Mouse (Mus musculus): Measurements from ENCODE around the gene Papln. TPM values are rescaled to one million over a fixed set of nuclear protein-coding genes. Genes with fewer than 3 reads are reported as not detected.
A peak's percentile ranks its signal among the peaks of the same experiment; 100 is the strongest.

Gene Papln
- total and polyA plus RNA-seq, 3 experiments: 4.9 to 8.7 (median 7.5) TPM

- WGBS: 83% methylated on average over 5 of the region's 5 CpGs
- Histone ChIP-seq H3K4me1 (ENCODE audit: control insufficient read depth, insufficient read depth, low read length) (peaks cover 4% of the 10 kb centered on the region), H3K9ac (ENCODE audit: low read depth, low read length) (no peak overlapping the region), H3K4me3 (no peak overlapping the region), H3K36me3 (ENCODE audit: control insufficient read depth, insufficient read depth, low read length) (peaks cover 3% of the 10 kb centered on the region; the same call in 1 of the 2 replicates), H3K27ac (no peak overlapping the region), H3K27me3 (ENCODE audit: control insufficient read depth, insufficient read depth, low read length) (no peaks in the 10 kb centered on the region), H3K79me2 (replicated peaks; ENCODE audit: control insufficient read depth, insufficient read depth, low read length) (no peaks in the 10 kb centered on the region)
- DNase-seq: no peak
- TF ChIP-seq CTCF (IDR thresholded peaks at IDR 0.05) (no peak), POLR2A (IDR thresholded peaks at IDR 0.05; ENCODE audit: insufficient read depth, low read depth, low read length) (no peak), EP300 (IDR thresholded peaks at IDR 0.05; ENCODE audit: insufficient read depth, low read depth, low read length) (no peak)
- intact Hi-C loops (cut with DNase I): no loop called here
Observed at GRCm38 (mm10) chr12:83741722-83742121, 21.7 kb upstream of the Papln start.

GRCm38 (mm10) chr12:83742834-83743233 is 20.6 kb upstream of the Papln start:
- no peaks in the 10 kb centered on the region for H3K27me3 ChIP-seq (ENCODE audit: control insufficient read depth, insufficient read depth, low read length)
- intact Hi-C loops (cut with DNase I): no loop called here
- H3K27ac ChIP-seq: no peak overlapping the region
- no peak for DNase-seq
- H3K36me3 ChIP-seq (ENCODE audit: control insufficient read depth, insufficient read depth, low read length): no peaks in the 10 kb centered on the region
- H3K9ac ChIP-seq (ENCODE audit: low read depth, low read length): no peak overlapping the region
- H3K4me3 ChIP-seq: no peak overlapping the region
- 27% methylated on average over 4 of the region's 4 CpGs for WGBS
- H3K4me1 ChIP-seq (ENCODE audit: control insufficient read depth, insufficient read depth, low read length): no peaks in the 10 kb centered on the region; the same call in 1 of the 2 replicates
- TF ChIP-seq POLR2A (IDR thresholded peaks at IDR 0.05; ENCODE audit: insufficient read depth, low read depth, low read length) (no peak), CTCF (IDR thresholded peaks at IDR 0.05) (no peak), EP300 (IDR thresholded peaks at IDR 0.05; ENCODE audit: insufficient read depth, low read depth, low read length) (no peak)
- no peaks in the 10 kb centered on the region for H3K79me2 ChIP-seq (replicated peaks; ENCODE audit: control insufficient read depth, insufficient read depth, low read length)

GRCm38 (mm10) chr12:83743712-83744111 is 19.7 kb upstream of the Papln start:
- Histone ChIP-seq H3K79me2 (replicated peaks; ENCODE audit: control insufficient read depth, insufficient read depth, low read length) (no peaks in the 10 kb centered on the region), H3K9ac (ENCODE audit: low read depth, low read length) (no peak overlapping the region), H3K36me3 (ENCODE audit: control insufficient read depth, insufficient read depth, low read length) (no peaks in the 10 kb centered on the region), H3K27ac (no peak overlapping the region), H3K4me3 (no peak overlapping the region), H3K4me1 (ENCODE audit: control insufficient read depth, insufficient read depth, low read length) (no peaks in the 10 kb centered on the region; the same call in 1 of the 2 replicates), H3K27me3 (ENCODE audit: control insufficient read depth, insufficient read depth, low read length) (no peaks in the 10 kb centered on the region)
- 65% methylated on average over 3 of the region's 3 CpGs for WGBS
- intact Hi-C loops (cut with DNase I): no loop called here
- DNase-seq: no peak
- no peak for TF ChIP-seq POLR2A (IDR thresholded peaks at IDR 0.05; ENCODE audit: insufficient read depth, low read depth, low read length)
- no peak for TF ChIP-seq EP300 (IDR thresholded peaks at IDR 0.05; ENCODE audit: insufficient read depth, low read depth, low read length)
- no peak for TF ChIP-seq CTCF (IDR thresholded peaks at IDR 0.05)

- H3K4me3 ChIP-seq: no peak overlapping the region
- no peaks in the 10 kb centered on the region for H3K27me3 ChIP-seq (ENCODE audit: control insufficient read depth, insufficient read depth, low read length)
- no peak overlapping the region for H3K9ac ChIP-seq (ENCODE audit: low read depth, low read length)
- 68% methylated on average over 1 of the region's 1 CpGs for WGBS
- no peaks in the 10 kb centered on the region for H3K79me2 ChIP-seq (replicated peaks; ENCODE audit: control insufficient read depth, insufficient read depth, low read length)
- TF ChIP-seq EP300 (IDR thresholded peaks at IDR 0.05; ENCODE audit: insufficient read depth, low read depth, low read length) (no peak), POLR2A (IDR thresholded peaks at IDR 0.05; ENCODE audit: insufficient read depth, low read depth, low read length) (no peak), CTCF (IDR thresholded peaks at IDR 0.05) (no peak)
- peaks cover 2% of the 10 kb centered on the region; the same call in 1 of the 2 replicates for H3K4me1 ChIP-seq (ENCODE audit: control insufficient read depth, insufficient read depth, low read length)
- no peak for DNase-seq
- intact Hi-C loops (cut with DNase I): no loop called here
- H3K27ac ChIP-seq: no peak overlapping the region
- no peaks in the 10 kb centered on the region for H3K36me3 ChIP-seq (ENCODE audit: control insufficient read depth, insufficient read depth, low read length)
Observed at GRCm38 (mm10) chr12:83749186-83749585, 14.2 kb upstream of the Papln start.

- WGBS: 2% methylated on average over 2 of the region's 2 CpGs
- no peaks in the 10 kb centered on the region for H3K27me3 ChIP-seq (ENCODE audit: control insufficient read depth, insufficient read depth, low read length)
- TF ChIP-seq CTCF (IDR thresholded peaks at IDR 0.05) (no peak), POLR2A (IDR thresholded peaks at IDR 0.05; ENCODE audit: insufficient read depth, low read depth, low read length) (no peak), EP300 (IDR thresholded peaks at IDR 0.05; ENCODE audit: insufficient read depth, low read depth, low read length) (no peak)
- peak in 1 of 2 experiments; percentile 34 for DNase-seq
- peaks cover 2% of the 10 kb centered on the region; the same call in 1 of the 2 replicates for H3K4me1 ChIP-seq (ENCODE audit: control insufficient read depth, insufficient read depth, low read length)
- H3K9ac ChIP-seq (ENCODE audit: low read depth, low read length): no peak overlapping the region
- no peaks in the 10 kb centered on the region for H3K36me3 ChIP-seq (ENCODE audit: control insufficient read depth, insufficient read depth, low read length)
- no peaks in the 10 kb centered on the region for H3K79me2 ChIP-seq (replicated peaks; ENCODE audit: control insufficient read depth, insufficient read depth, low read length)
- intact Hi-C loops (cut with DNase I): no loop called here
- H3K4me3 ChIP-seq: no peak overlapping the region
- H3K27ac ChIP-seq: no peak overlapping the region
Observed at GRCm38 (mm10) chr12:83752495-83752894, 10.9 kb upstream of the Papln start.

- H3K79me2 ChIP-seq (replicated peaks; ENCODE audit: control insufficient read depth, insufficient read depth, low read length): no peaks in the 10 kb centered on the region
- no peak overlapping the region for H3K27ac ChIP-seq
- no peaks in the 10 kb centered on the region for H3K27me3 ChIP-seq (ENCODE audit: control insufficient read depth, insufficient read depth, low read length)
- 92% methylated on average over 10 of the region's 10 CpGs for WGBS
- H3K36me3 ChIP-seq (ENCODE audit: control insufficient read depth, insufficient read depth, low read length): no peaks in the 10 kb centered on the region
- H3K9ac ChIP-seq (ENCODE audit: low read depth, low read length): no peak overlapping the region
- intact Hi-C loops (cut with DNase I): no loop called here
- H3K4me1 ChIP-seq (ENCODE audit: control insufficient read depth, insufficient read depth, low read length): peaks cover 2% of the 10 kb centered on the region
- no peak for TF ChIP-seq POLR2A (IDR thresholded peaks at IDR 0.05; ENCODE audit: insufficient read depth, low read depth, low read length)
- no peak overlapping the region for H3K4me3 ChIP-seq
- DNase-seq: no peak
Observed at GRCm38 (mm10) chr12:83758735-83759134, 4.7 kb upstream of the Papln start.

Data from heart, adult 2 months (tissue).